Mouse (Mus musculus) bone marrow, adult 2 months (tissue): ENCODE measurements around the gene Ly6f.

Experiments
- CTCF ChIP-seq: fragments of 200-500 bp; IDR thresholded peaks from 2 replicates; pipeline ENCODE4 v1.5.1; 2011; ENCODE audit warnings: low read length, control low read depth; ENCODE audit not compliant: control insufficient read depth, insufficient read depth
- POLR2A ChIP-seq: fragments of 200-500 bp; IDR thresholded peaks from 2 replicates; pipeline ENCODE4 v1.6.1; 2011; ENCODE audit warnings: low read depth, mild to moderate bottlenecking, control low read depth, low read length, borderline replicate concordance; ENCODE audit not compliant: control insufficient read depth

DNA sequence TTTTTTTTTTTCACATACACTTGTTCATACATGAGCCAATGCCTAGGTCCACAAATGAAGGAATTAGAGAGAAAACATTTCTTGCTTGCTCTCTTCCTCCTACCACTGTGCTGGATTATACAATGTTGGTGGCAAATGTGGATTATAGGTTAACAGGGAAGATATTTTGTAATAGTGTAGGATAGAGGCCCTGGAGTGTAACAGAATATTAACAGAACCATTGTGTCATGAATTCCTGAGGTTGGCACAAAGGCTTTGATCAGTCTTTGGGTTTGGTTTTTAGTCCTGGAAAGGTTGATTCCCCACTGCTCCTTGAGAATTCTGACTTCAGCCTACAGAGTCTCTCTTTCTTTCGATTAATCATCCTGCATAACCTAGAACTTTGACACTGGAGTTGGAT is 1.6 kb upstream of the Ly6f start:
- TF ChIP-seq CTCF: no peak
- no peak for TF ChIP-seq POLR2A
